Mouse (Mus musculus) heart, adult 2 months (tissue): ENCODE results near the gene Itm2c.

ENCODE experiments used
- CTCF ChIP-seq: fragments of 200-600 bp; IDR thresholded peaks from 2 replicates; pipeline ENCODE4 v1.8.1; 2022; ENCODE audit warnings: antibody characterized with exemption, mild to moderate bottlenecking, moderate library complexity
- POLR2A ChIP-seq: fragments of 200-500 bp; IDR thresholded peaks from 2 replicates; pipeline ENCODE4 v1.6.1; 2011; ENCODE audit warnings: mild to moderate bottlenecking, low read depth, low read length, control low read depth; ENCODE audit not compliant: insufficient read depth

- no peak for TF ChIP-seq CTCF
- no peak for TF ChIP-seq POLR2A
Measured at GRCm38 (mm10) chr1:85850851-85851250, 43.2 kb upstream of the Itm2c start.
